Mouse (Mus musculus): ENCODE measurements around the gene Paqr6. TPM values are rescaled to one million over a fixed set of nuclear protein-coding genes. Genes with fewer than 3 reads are reported as not detected.

The Paqr6 gene
- polyA plus RNA-seq, 1 experiment from 2014 or later = 2.3 TPM

GRCm38 (mm10) chr3:88337367-88338020 lies 26.9 kb upstream of the Paqr6 start:
- Histone ChIP-seq H3K4me2 (ENCODE audit: low read length) (no peak overlapping the region), H3K27me3 (replicated peaks; ENCODE audit: control insufficient read depth, insufficient read depth, low read length) (no peaks in the 10 kb centered on the region), H3K27ac (ENCODE audit: low read length) (no peak overlapping the region), H3K9ac (replicated peaks; ENCODE audit: low read depth, low read length) (no peak overlapping the region), H3K4me1 (replicated peaks; ENCODE audit: control insufficient read depth, insufficient read depth, low read length) (peaks cover 20% of the 10 kb centered on the region), H3K36me3 (ENCODE audit: control insufficient read depth, insufficient read depth) (peaks cover 5% of the 10 kb centered on the region; the same call in 1 of the 2 replicates), H3K4me3 (replicated peaks; ENCODE audit: low read length) (no peak overlapping the region), H3K9me3 (ENCODE audit: control insufficient read depth, low read length) (no peaks in the 10 kb centered on the region)
- 90% methylated on average over 11 of the region's 11 CpGs for WGBS
- ATAC-seq = no peak

GRCm38 (mm10) chr3:88338316-88338715 lies 26.1 kb upstream of the Paqr6 start:
- WGBS = 96% methylated on average over 7 of the region's 7 CpGs
- no peak overlapping the region for H3K4me2 ChIP-seq (ENCODE audit: low read length)
- H3K9me3 ChIP-seq (ENCODE audit: control insufficient read depth, low read length) = no peaks in the 10 kb centered on the region
- no peaks in the 10 kb centered on the region for H3K27me3 ChIP-seq (replicated peaks; ENCODE audit: control insufficient read depth, insufficient read depth, low read length)
- no peak overlapping the region for H3K4me3 ChIP-seq (replicated peaks; ENCODE audit: low read length)
- peaks cover 13% of the 10 kb centered on the region for H3K36me3 ChIP-seq (ENCODE audit: control insufficient read depth, insufficient read depth)
- H3K9ac ChIP-seq (replicated peaks; ENCODE audit: low read depth, low read length) = no peak overlapping the region
- ATAC-seq = no peak
- H3K27ac ChIP-seq (ENCODE audit: low read length) = no peak overlapping the region
- peaks cover 20% of the 10 kb centered on the region for H3K4me1 ChIP-seq (replicated peaks; ENCODE audit: control insufficient read depth, insufficient read depth, low read length)

GRCm38 (mm10) chr3:88339006-88339405 lies 25.4 kb upstream of the Paqr6 start:
- 67% methylated on average over 3 of the region's 3 CpGs for WGBS
- no peak overlapping the region for H3K9ac ChIP-seq (replicated peaks; ENCODE audit: low read depth, low read length)

GRCm38 (mm10) chr3:88350732-88351131 lies 13.7 kb upstream of the Paqr6 start:
- Histone ChIP-seq H3K4me2 (ENCODE audit: low read length) (no peak overlapping the region), H3K27ac (ENCODE audit: low read length) (no peak overlapping the region), H3K4me1 (replicated peaks; ENCODE audit: control insufficient read depth, insufficient read depth, low read length) (no peaks in the 10 kb centered on the region), H3K27me3 (replicated peaks; ENCODE audit: control insufficient read depth, insufficient read depth, low read length) (no peaks in the 10 kb centered on the region), H3K9me3 (ENCODE audit: control insufficient read depth, low read length) (no peaks in the 10 kb centered on the region), H3K4me3 (replicated peaks; ENCODE audit: low read length) (no peak overlapping the region), H3K36me3 (ENCODE audit: control insufficient read depth, insufficient read depth) (peaks cover 72% of the 10 kb centered on the region), H3K9ac (replicated peaks; ENCODE audit: low read depth, low read length) (no peak overlapping the region)
- ATAC-seq = no peak
- WGBS = 96% methylated on average over 13 of the region's 13 CpGs

More at GRCm38 (mm10) chr3:88339006-88339405, 25.4 kb upstream of the Paqr6 start:
- no peaks in the 10 kb centered on the region for H3K9me3 ChIP-seq (ENCODE audit: control insufficient read depth, low read length)
- H3K4me2 ChIP-seq (ENCODE audit: low read length) = no peak overlapping the region
- peaks cover 20% of the 10 kb centered on the region for H3K4me1 ChIP-seq (replicated peaks; ENCODE audit: control insufficient read depth, insufficient read depth, low read length)
- H3K4me3 ChIP-seq (replicated peaks; ENCODE audit: low read length) = no peak overlapping the region
- peaks cover 20% of the 10 kb centered on the region for H3K36me3 ChIP-seq (ENCODE audit: control insufficient read depth, insufficient read depth)
- no peaks in the 10 kb centered on the region for H3K27me3 ChIP-seq (replicated peaks; ENCODE audit: control insufficient read depth, insufficient read depth, low read length)
- no peak for ATAC-seq
- H3K27ac ChIP-seq (ENCODE audit: low read length) = no peak overlapping the region

GRCm38 (mm10) chr3:88352907-88353306 lies 11.5 kb upstream of the Paqr6 start:
- Histone ChIP-seq H3K4me1 (replicated peaks; ENCODE audit: control insufficient read depth, insufficient read depth, low read length) (no peaks in the 10 kb centered on the region), H3K27ac (ENCODE audit: low read length) (no peak overlapping the region), H3K27me3 (replicated peaks; ENCODE audit: control insufficient read depth, insufficient read depth, low read length) (no peaks in the 10 kb centered on the region), H3K9ac (replicated peaks; ENCODE audit: low read depth, low read length) (no peak overlapping the region), H3K4me2 (ENCODE audit: low read length) (no peak overlapping the region), H3K36me3 (ENCODE audit: control insufficient read depth, insufficient read depth) (peaks cover 74% of the 10 kb centered on the region), H3K4me3 (replicated peaks; ENCODE audit: low read length) (no peak overlapping the region), H3K9me3 (ENCODE audit: control insufficient read depth, low read length) (no peaks in the 10 kb centered on the region)
- 94% methylated on average over 9 of the region's 9 CpGs for WGBS
- ATAC-seq = no peak

GRCm38 (mm10) chr3:88354396-88355165 lies 9.8 kb upstream of the Paqr6 start:
- WGBS = 95% methylated on average over 8 of the region's 8 CpGs
- Histone ChIP-seq H3K27me3 (replicated peaks; ENCODE audit: control insufficient read depth, insufficient read depth, low read length) (no peaks in the 10 kb centered on the region), H3K36me3 (ENCODE audit: control insufficient read depth, insufficient read depth) (peaks cover 76% of the 10 kb centered on the region), H3K4me3 (replicated peaks; ENCODE audit: low read length) (no peak overlapping the region), H3K9me3 (ENCODE audit: control insufficient read depth, low read length) (no peaks in the 10 kb centered on the region), H3K9ac (replicated peaks; ENCODE audit: low read depth, low read length) (no peak overlapping the region), H3K27ac (ENCODE audit: low read length) (no peak overlapping the region), H3K4me2 (ENCODE audit: low read length) (no peak overlapping the region), H3K4me1 (replicated peaks; ENCODE audit: control insufficient read depth, insufficient read depth, low read length) (no peaks in the 10 kb centered on the region)
- no peak for ATAC-seq

- no peak for ATAC-seq
Observed at GRCm38 (mm10) chr3:88359584-88359983, 4.8 kb upstream of the Paqr6 start.

GRCm38 (mm10) chr3:88359989-88360388 lies 4.4 kb upstream of the Paqr6 start:
- 63% methylated on average over 3 of the region's 3 CpGs for WGBS

More at GRCm38 (mm10) chr3:88359584-88359983, 4.8 kb upstream of the Paqr6 start:
- Histone ChIP-seq H3K36me3 (ENCODE audit: control insufficient read depth, insufficient read depth) (peaks cover 59% of the 10 kb centered on the region), H3K4me1 (replicated peaks; ENCODE audit: control insufficient read depth, insufficient read depth, low read length) (no peaks in the 10 kb centered on the region), H3K4me3 (replicated peaks; ENCODE audit: low read length) (no peak overlapping the region), H3K4me2 (ENCODE audit: low read length) (no peak overlapping the region), H3K27me3 (replicated peaks; ENCODE audit: control insufficient read depth, insufficient read depth, low read length) (no peaks in the 10 kb centered on the region), H3K9me3 (ENCODE audit: control insufficient read depth, low read length) (no peaks in the 10 kb centered on the region), H3K27ac (ENCODE audit: low read length) (no peak overlapping the region), H3K9ac (replicated peaks; ENCODE audit: low read depth, low read length) (no peak overlapping the region)
- WGBS = 75% methylated on average over 5 of the region's 5 CpGs

GRCm38 (mm10) chr3:88361096-88361495 lies 3.3 kb upstream of the Paqr6 start:
- Histone ChIP-seq H3K4me3 (replicated peaks; ENCODE audit: low read length) (no peak overlapping the region), H3K4me2 (ENCODE audit: low read length) (no peak overlapping the region), H3K9ac (replicated peaks; ENCODE audit: low read depth, low read length) (no peak overlapping the region), H3K27ac (ENCODE audit: low read length) (no peak overlapping the region), H3K36me3 (ENCODE audit: control insufficient read depth, insufficient read depth) (peaks cover 44% of the 10 kb centered on the region), H3K27me3 (replicated peaks; ENCODE audit: control insufficient read depth, insufficient read depth, low read length) (no peaks in the 10 kb centered on the region; the same call in 1 of the 2 replicates), H3K4me1 (replicated peaks; ENCODE audit: control insufficient read depth, insufficient read depth, low read length) (no peaks in the 10 kb centered on the region), H3K9me3 (ENCODE audit: control insufficient read depth, low read length) (no peaks in the 10 kb centered on the region)
- ATAC-seq = no peak
- 78% methylated on average over 6 of the region's 6 CpGs for WGBS

More at GRCm38 (mm10) chr3:88359989-88360388, 4.4 kb upstream of the Paqr6 start:
- H3K4me3 ChIP-seq (replicated peaks; ENCODE audit: low read length) = no peak overlapping the region
- no peak overlapping the region for H3K4me2 ChIP-seq (ENCODE audit: low read length)
- H3K27ac ChIP-seq (ENCODE audit: low read length) = no peak overlapping the region
- peaks cover 55% of the 10 kb centered on the region for H3K36me3 ChIP-seq (ENCODE audit: control insufficient read depth, insufficient read depth)
- no peak for ATAC-seq
- H3K4me1 ChIP-seq (replicated peaks; ENCODE audit: control insufficient read depth, insufficient read depth, low read length) = no peaks in the 10 kb centered on the region
- H3K27me3 ChIP-seq (replicated peaks; ENCODE audit: control insufficient read depth, insufficient read depth, low read length) = no peaks in the 10 kb centered on the region
- H3K9me3 ChIP-seq (ENCODE audit: control insufficient read depth, low read length) = no peaks in the 10 kb centered on the region
- no peak overlapping the region for H3K9ac ChIP-seq (replicated peaks; ENCODE audit: low read depth, low read length)

All from forebrain, embryonic 16.5 days (tissue).